Comparison of ENCODE assay signal across 30 mouse cellular contexts in genomic region chr7:96494057-96494456, GRCm38 (mm10).
DNase-seq lines count a peak whose midpoint lies in the region; ATAC-seq and TF ChIP-seq lines count a peak whose summit lies in the region.
"Had no signal": no experiment of that assay in that cellular context is flagged by ENCODE, and none has a peak within 500 bp of the region (broad histone marks: within the 10 kb centered on the region; RNA-seq: fewer than 3 reads in every experiment).

No protein-coding gene starts in this region.

- no peaks in the 10 kb centered on the region for H3K27me3 ChIP-seq in forebrain, postnatal 0 days (ENCODE audit: insufficient read depth, low read length)
- H3K27me3 ChIP-seq in forebrain, embryonic 15.5 days = no peaks in the 10 kb centered on the region
- H3K27me3 ChIP-seq: embryonic facial prominence, embryonic 15.5 days; forebrain, embryonic 13.5 days; intestine, embryonic 15.5 days; limb, embryonic 15.5 days; liver, embryonic 13.5 days had no signal

- ATAC-seq in forebrain, postnatal 0 days = no peak; the same call in 1 of the 2 replicates
- ATAC-seq in forebrain, embryonic 15.5 days (replicated peaks) = no peak
- ATAC-seq: forebrain, embryonic 13.5 days; hindbrain, embryonic 16.5 days; intestine, embryonic 15.5 days; lung, postnatal 0 days had no signal

- 86% methylated on average over 16 of the region's 16 CpGs for WGBS in forebrain, postnatal 0 days
- 85% methylated on average over 16 of the region's 16 CpGs for WGBS in forebrain, embryonic 15.5 days

- H3K4me3 ChIP-seq in forebrain, postnatal 0 days (ENCODE audit: low read depth, low read length) = no peak overlapping the region
- H3K4me3 ChIP-seq in forebrain, embryonic 15.5 days = no peak overlapping the region
- H3K4me3 ChIP-seq: embryonic facial prominence, embryonic 10.5 days; embryonic facial prominence, embryonic 15.5 days; forebrain, embryonic 13.5 days; intestine, embryonic 15.5 days; limb, embryonic 10.5 days; limb, embryonic 15.5 days; liver, embryonic 13.5 days had no signal

- no peak overlapping the region for H3K9ac ChIP-seq in forebrain, postnatal 0 days
- H3K9ac ChIP-seq in forebrain, embryonic 15.5 days (replicated peaks) = no peak overlapping the region
- H3K9ac ChIP-seq: embryonic facial prominence, embryonic 15.5 days; forebrain, embryonic 13.5 days; intestine, embryonic 15.5 days; limb, embryonic 15.5 days; liver, embryonic 13.5 days had no signal

- TF ChIP-seq CTCF in forebrain, postnatal 0 days (IDR thresholded peaks at IDR 0.05; ENCODE audit: low read depth) = no peak

- H3K4me1 ChIP-seq in forebrain, postnatal 0 days (ENCODE audit: insufficient read depth) = no peaks in the 10 kb centered on the region
- H3K4me1 ChIP-seq in forebrain, embryonic 15.5 days = no peaks in the 10 kb centered on the region
- H3K4me1 ChIP-seq: embryonic facial prominence, embryonic 10.5 days; limb, embryonic 10.5 days; limb, embryonic 15.5 days; liver, embryonic 13.5 days had no signal

- no peaks in the 10 kb centered on the region for H3K36me3 ChIP-seq in forebrain, postnatal 0 days (ENCODE audit: insufficient read depth)
- H3K36me3 ChIP-seq in forebrain, embryonic 15.5 days = no peaks in the 10 kb centered on the region
- H3K36me3 ChIP-seq: embryonic facial prominence, embryonic 10.5 days; embryonic facial prominence, embryonic 15.5 days; intestine, embryonic 15.5 days; limb, embryonic 10.5 days; limb, embryonic 15.5 days; liver, embryonic 13.5 days had no signal

- H3K9me3 ChIP-seq in forebrain, postnatal 0 days (ENCODE audit: low read length) = no peaks in the 10 kb centered on the region
- H3K9me3 ChIP-seq in forebrain, embryonic 15.5 days = no peaks in the 10 kb centered on the region
- H3K9me3 ChIP-seq: embryonic facial prominence, embryonic 10.5 days; embryonic facial prominence, embryonic 15.5 days; forebrain, embryonic 13.5 days; intestine, embryonic 15.5 days; limb, embryonic 10.5 days; limb, embryonic 15.5 days; liver, embryonic 13.5 days had no signal

- no peak overlapping the region for H3K27ac ChIP-seq in forebrain, postnatal 0 days (ENCODE audit: low read depth, low read length)
- no peak overlapping the region for H3K27ac ChIP-seq in forebrain, embryonic 15.5 days (replicated peaks)
- H3K27ac ChIP-seq: embryonic facial prominence, embryonic 10.5 days; embryonic facial prominence, embryonic 15.5 days; forebrain, embryonic 13.5 days; intestine, embryonic 15.5 days; limb, embryonic 10.5 days; limb, embryonic 15.5 days; liver, embryonic 13.5 days; stomach, postnatal 0 days had no signal

- H3K4me2 ChIP-seq in forebrain, postnatal 0 days (ENCODE audit: low read depth) = no peak overlapping the region
- H3K4me2 ChIP-seq in forebrain, embryonic 15.5 days (replicated peaks) = no peak overlapping the region
- H3K4me2 ChIP-seq: embryonic facial prominence, embryonic 15.5 days; forebrain, embryonic 13.5 days; intestine, embryonic 15.5 days; limb, embryonic 15.5 days; liver, embryonic 13.5 days had no signal

- DNase-seq in frontal cortex, adult 2 months (ENCODE audit: extremely low spot score in 1 of 2, low spot score in 1 of 2) = peak; percentile 29 to 62
- no peak for DNase-seq in frontal cortex, postnatal 25 days (ENCODE audit: low spot score in 2 of 2)
- DNase-seq in ES-CJ7 (ENCODE audit: low read depth, low spot score) (peak; percentile 82), ZHBTc4 (ENCODE audit: low read depth, low spot score) (peak; percentile 80)
- no peak for DNase-seq in forebrain, postnatal 0 days
- no peak for DNase-seq in lung, postnatal 14 days
- DNase-seq: adrenal gland, postnatal 36 days; cerebellum, adult 2 months; cerebellum, postnatal 25 days; gastrocnemius, postnatal 14 days; heart, postnatal 14 days; kidney, adult 2 months; kidney, postnatal 36 days; liver, embryonic 13.5 days; lung, adult 18-20 months; midbrain, embryonic 14.5 days; retina, postnatal 1 day; right cerebral cortex, postnatal 25 days; thymus, adult 18-20 months; thymus, postnatal 25 days had no signal

Comparison
In these comparisons a context has a peak if more than half of its experiments do, and no peak if none do; other contexts are left out.
1. DNase-seq: peak in frontal cortex, adult 2 months (2 of 2), ES-CJ7 (single experiment) and ZHBTc4 (single experiment); none in frontal cortex, postnatal 25 days (0 of 2), forebrain, postnatal 0 days (single experiment) and lung, postnatal 14 days (single experiment).